Comparison of ENCODE assay signal across 1 mouse cellular context in genomic region chr9:21104814-21105213, GRCm38 (mm10).
A peak's percentile ranks its signal among the peaks of the same experiment; 100 is the strongest.
TF ChIP-seq lines count a peak whose summit lies in the region.

No protein-coding gene starts in this region.

TF ChIP-seq in CH12.LX, 34 proteins besides CTCF, POLR2A, EP300 and RAD21:
- TF ChIP-seq RCOR1 (conservative IDR thresholded peaks at IDR 0.05; ENCODE audit: low read depth, low read length) (no peak), USF2 (conservative IDR thresholded peaks at IDR 0.05; ENCODE audit: low read depth, low read length) (no peak), BHLHE40 (IDR thresholded peaks at IDR 0.05; ENCODE audit: low read depth, low read length) (peak; percentile 73), SMC3 (IDR thresholded peaks at IDR 0.05; ENCODE audit: low read depth, low read length) (no peak), ELF1 (IDR thresholded peaks at IDR 0.05; ENCODE audit: low read depth, low read length) (peak; percentile 47; the same call in 1 of the 2 replicates), HCFC1 (IDR thresholded peaks at IDR 0.05; ENCODE audit: low read depth, low read length) (no peak), CHD2 (IDR thresholded peaks at IDR 0.05; ENCODE audit: low read length) (no peak), MEF2A (IDR thresholded peaks at IDR 0.05; ENCODE audit: borderline replicate concordance, low read depth, low read length) (peak; percentile 82; the same call in 1 of the 2 replicates), TCF12 (IDR thresholded peaks at IDR 0.05; ENCODE audit: low read depth, low read length) (0 out of 2 replicates have a peak, but pooled peaks have one; percentile 52), KAT2A (IDR thresholded peaks at IDR 0.05; ENCODE audit: insufficient replicate concordance, low read length) (no peak), NELFE (IDR thresholded peaks at IDR 0.05; ENCODE audit: low read depth, low read length) (no peak), MYC (IDR thresholded peaks at IDR 0.05; ENCODE audit: low read depth, low read length) (no peak), JUN (IDR thresholded peaks at IDR 0.05; ENCODE audit: insufficient read depth, low read depth, low read length) (no peak)
